Mouse (Mus musculus) kidney, embryonic 15.5 days (tissue): ENCODE data around the gene Prkca. TPM values are rescaled to one million over a fixed set of nuclear protein-coding genes. Genes with fewer than 3 reads are reported as not detected.

Experiments
- ATAC-seq: fragments of 200-750 bp; cut with Nextera tagmentation; replicated peaks from 2 replicates; pipeline ENCODE4 v1.8.0; 2017; ENCODE audit warnings: moderate TSS enrichment; ENCODE audit not compliant: low FRiP score
- H3K27ac ChIP-seq: fragments of 300-500 bp; sonication (generic); 2 replicates; pipeline ENCODE4 v1.5.1; 2015; ENCODE audit warnings: mild to moderate bottlenecking, inconsistent platforms
- H3K27me3 ChIP-seq: fragments of 300-500 bp; sonication (generic); 2 replicates; pipeline ENCODE4 v1.6.1; 2015; ENCODE audit warnings: inconsistent platforms
- H3K36me3 ChIP-seq: fragments of 300-500 bp; sonication (generic); 2 replicates; pipeline ENCODE4 v1.6.1; 2015; ENCODE audit warnings: inconsistent platforms
- H3K4me1 ChIP-seq: fragments of 300-500 bp; sonication (generic); 2 replicates; pipeline ENCODE4 v1.6.1; 2015; ENCODE audit warnings: inconsistent platforms
- H3K4me2 ChIP-seq: fragments of 300-500 bp; sonication (generic); 2 replicates; pipeline ENCODE4 v1.6.1; 2015; ENCODE audit warnings: moderate library complexity, mild to moderate bottlenecking, inconsistent platforms
- H3K4me3 ChIP-seq: fragments of 300-500 bp; sonication (generic); replicated peaks from 2 replicates; pipeline ENCODE4 v1.5.1; 2015; ENCODE audit warnings: mild to moderate bottlenecking, inconsistent platforms
- H3K9ac ChIP-seq: fragments of 300-500 bp; sonication (generic); 2 replicates; pipeline ENCODE4 v1.6.1; 2015; ENCODE audit warnings: mild to moderate bottlenecking, inconsistent platforms
- H3K9me3 ChIP-seq: fragments of 300-500 bp; sonication (generic); replicated peaks from 2 replicates; pipeline ENCODE4 v1.6.1; 2016; ENCODE audit warnings: inconsistent platforms
- WGBS: fragments of 180-500 bp; shearing (Covaris S2); methylation state at CpG from one replicate; pipeline ENCODE4 v1.1.7; 2015; ENCODE audit warnings: mixed read lengths; 5-methylcytosine and 5-hydroxymethylcytosine counted together
- polyA plus RNA-seq: library from polyadenylated mRNA; unstranded; fragments of >200 nt; fragmentation: Nextera tagmentation; extraction: Ambion mirVana; gene quantifications from 2 replicates; pipeline ENCODE4 v1.2.1, GENCODE M21; 2015

Prkca gene
- polyA plus RNA-seq, 1 experiment from 2014 or later, result 7.4 TPM

DNA sequence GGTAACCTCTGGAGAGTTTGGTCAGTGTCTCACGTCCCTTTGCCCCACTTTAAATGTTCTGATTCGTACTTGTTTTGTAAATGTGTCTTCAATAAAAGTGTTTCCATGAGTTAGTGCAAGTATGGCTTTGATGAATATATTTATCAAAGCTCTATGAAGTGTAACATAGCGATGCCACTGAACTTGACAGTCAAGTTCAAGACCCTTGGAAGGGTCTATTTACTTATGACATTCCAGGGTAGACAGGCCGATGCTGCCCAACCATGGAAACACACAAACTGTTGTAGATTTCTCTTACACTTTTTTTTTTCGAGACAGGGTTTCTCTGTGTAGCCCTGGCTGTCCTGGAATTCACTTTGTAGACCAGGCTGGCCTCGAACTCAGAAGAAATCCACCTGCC lies 354.5 kb downstream of the Prkca start:
- WGBS, result 75% methylated on average over 6 of the region's 6 CpGs
- ATAC-seq, result no peak
- Histone ChIP-seq H3K9ac (no peak overlapping the region), H3K4me1 (no peaks in the 10 kb centered on the region), H3K27ac (no peak overlapping the region), H3K27me3 (no peaks in the 10 kb centered on the region), H3K4me3 (no peak overlapping the region), H3K36me3 (no peaks in the 10 kb centered on the region), H3K4me2 (no peak overlapping the region), H3K9me3 (no peaks in the 10 kb centered on the region)

DNA sequence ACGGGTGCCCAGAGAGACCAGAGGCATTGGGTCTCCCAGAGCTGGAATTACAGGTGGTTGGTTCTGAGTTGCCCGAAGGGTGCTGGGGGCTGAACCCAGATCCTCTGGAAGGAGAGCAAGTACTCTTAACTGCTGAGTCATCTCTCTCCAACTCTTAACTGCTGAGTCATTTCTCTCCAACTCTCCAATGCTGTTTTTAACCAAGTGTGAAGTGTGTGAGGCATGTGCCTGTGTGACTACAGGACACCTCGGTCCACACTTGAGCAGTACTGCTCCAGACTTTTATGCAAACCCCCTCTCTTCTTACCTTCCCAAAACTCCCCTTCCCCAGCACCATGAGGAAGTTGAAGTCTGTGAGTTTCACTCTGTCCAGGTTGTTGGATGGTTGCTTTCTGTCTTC lies 357.8 kb downstream of the Prkca start:
- peaks cover 12% of the 10 kb centered on the region for H3K36me3 ChIP-seq
- WGBS, result 88% methylated on average over 3 of the region's 3 CpGs
- H3K27ac ChIP-seq, result no peak overlapping the region
- no peak overlapping the region for H3K4me3 ChIP-seq
- peaks cover 5% of the 10 kb centered on the region; the same call in 1 of the 2 replicates for H3K4me1 ChIP-seq
- no peak overlapping the region for H3K4me2 ChIP-seq
- no peaks in the 10 kb centered on the region for H3K27me3 ChIP-seq
- no peaks in the 10 kb centered on the region for H3K9me3 ChIP-seq
- H3K9ac ChIP-seq, result no peak overlapping the region
- no peak for ATAC-seq

DNA sequence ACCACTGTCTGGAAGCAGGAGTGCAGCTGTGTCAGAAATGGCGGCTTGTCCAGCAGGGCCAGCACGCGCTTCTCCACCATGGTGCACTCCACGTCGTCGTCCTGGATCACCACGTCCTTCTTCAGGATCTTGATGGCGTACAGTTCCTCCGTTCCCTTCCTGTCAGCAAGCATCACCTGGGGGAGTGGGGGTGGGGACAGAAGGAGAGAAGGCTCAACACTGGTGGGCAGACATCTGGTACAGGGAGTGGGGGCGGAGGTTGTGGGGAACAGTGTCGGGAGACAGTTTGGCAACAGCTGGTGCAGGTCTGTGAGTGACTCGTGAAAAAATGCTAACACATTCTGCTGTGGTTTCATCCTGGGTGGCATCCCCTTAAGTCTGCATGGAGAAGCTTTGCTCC lies 359.8 kb downstream of the Prkca start:
- no peak overlapping the region for H3K4me3 ChIP-seq
- ATAC-seq, result no peak
- H3K9ac ChIP-seq, result no peak overlapping the region
- peaks cover 12% of the 10 kb centered on the region for H3K36me3 ChIP-seq
- no peak overlapping the region for H3K27ac ChIP-seq
- H3K9me3 ChIP-seq, result no peaks in the 10 kb centered on the region
- H3K4me1 ChIP-seq, result peaks cover 26% of the 10 kb centered on the region
- WGBS, result 88% methylated on average over 12 of the region's 12 CpGs
- H3K27me3 ChIP-seq, result no peaks in the 10 kb centered on the region
- H3K4me2 ChIP-seq, result no peak overlapping the region

DNA sequence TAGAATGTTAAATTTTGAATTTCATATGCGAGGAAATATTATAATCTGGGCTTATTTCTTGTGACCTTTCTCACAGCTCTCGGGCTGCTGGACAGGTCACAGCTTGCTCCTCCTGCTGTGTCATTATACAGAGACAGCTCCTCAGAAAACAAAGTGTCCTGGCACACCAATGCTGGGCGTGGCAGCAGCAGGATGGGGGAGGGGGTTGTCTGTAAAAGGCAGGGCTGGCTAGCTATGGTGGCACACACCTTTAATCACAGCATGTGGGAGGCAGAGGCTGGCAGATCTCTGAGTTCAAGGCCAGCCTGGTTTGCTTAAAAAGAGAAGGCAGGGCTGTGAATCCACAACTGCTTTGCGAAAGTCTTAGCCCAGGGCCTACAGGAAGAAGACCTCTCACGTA lies 360.5 kb downstream of the Prkca start:
- H3K4me2 ChIP-seq, result no peak overlapping the region
- H3K9ac ChIP-seq, result no peak overlapping the region
- H3K4me1 ChIP-seq, result peaks cover 27% of the 10 kb centered on the region
- H3K27me3 ChIP-seq, result no peaks in the 10 kb centered on the region
- no peak overlapping the region for H3K4me3 ChIP-seq
- whole genome bisulfite sequencing, result 62% methylated on average over 5 of the region's 5 CpGs
- ATAC-seq, result no peak
- no peak overlapping the region for H3K27ac ChIP-seq
- H3K36me3 ChIP-seq, result peaks cover 12% of the 10 kb centered on the region
- H3K9me3 ChIP-seq, result no peaks in the 10 kb centered on the region

DNA sequence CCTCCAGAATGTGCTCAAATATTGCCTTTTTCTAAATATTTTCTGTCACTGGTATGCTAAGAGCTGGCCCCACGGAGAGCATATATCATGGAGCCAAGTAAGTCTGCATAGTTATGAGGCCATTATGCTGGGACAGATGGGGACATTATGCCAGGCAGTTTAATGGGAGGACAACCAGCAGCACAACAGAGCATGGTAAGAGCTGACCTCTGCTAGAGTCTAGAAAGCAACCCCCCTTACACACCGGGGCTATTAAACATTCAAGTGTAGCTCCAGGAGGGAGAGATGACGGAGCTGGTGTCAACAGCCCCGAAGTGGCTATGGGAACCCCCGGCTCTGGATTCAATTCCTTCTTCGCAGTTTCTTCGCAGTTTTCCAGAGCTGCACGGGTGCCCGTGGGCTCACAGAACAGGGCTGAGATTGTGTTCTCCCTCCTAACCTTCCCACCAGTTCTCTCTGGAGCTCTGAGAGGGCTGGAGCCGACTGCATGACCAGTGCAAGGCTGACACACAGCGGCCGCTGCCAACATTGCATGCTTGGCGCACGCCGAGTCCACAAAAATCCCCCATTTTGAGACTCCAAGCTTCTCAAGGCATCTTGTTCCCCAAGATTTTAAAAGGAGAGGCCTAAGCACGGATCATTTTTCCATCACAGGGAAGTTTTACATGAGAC lies 361.4 kb downstream of the Prkca start:
- Histone ChIP-seq H3K9ac (no peak overlapping the region), H3K4me3 (no peak overlapping the region), H3K9me3 (no peaks in the 10 kb centered on the region), H3K36me3 (peaks cover 18% of the 10 kb centered on the region), H3K4me1 (peaks cover 27% of the 10 kb centered on the region), H3K27ac (no peak overlapping the region), H3K27me3 (no peaks in the 10 kb centered on the region), H3K4me2 (no peak overlapping the region)
- WGBS, result 20% methylated on average over 16 of the region's 16 CpGs
- no peak for ATAC-seq

DNA sequence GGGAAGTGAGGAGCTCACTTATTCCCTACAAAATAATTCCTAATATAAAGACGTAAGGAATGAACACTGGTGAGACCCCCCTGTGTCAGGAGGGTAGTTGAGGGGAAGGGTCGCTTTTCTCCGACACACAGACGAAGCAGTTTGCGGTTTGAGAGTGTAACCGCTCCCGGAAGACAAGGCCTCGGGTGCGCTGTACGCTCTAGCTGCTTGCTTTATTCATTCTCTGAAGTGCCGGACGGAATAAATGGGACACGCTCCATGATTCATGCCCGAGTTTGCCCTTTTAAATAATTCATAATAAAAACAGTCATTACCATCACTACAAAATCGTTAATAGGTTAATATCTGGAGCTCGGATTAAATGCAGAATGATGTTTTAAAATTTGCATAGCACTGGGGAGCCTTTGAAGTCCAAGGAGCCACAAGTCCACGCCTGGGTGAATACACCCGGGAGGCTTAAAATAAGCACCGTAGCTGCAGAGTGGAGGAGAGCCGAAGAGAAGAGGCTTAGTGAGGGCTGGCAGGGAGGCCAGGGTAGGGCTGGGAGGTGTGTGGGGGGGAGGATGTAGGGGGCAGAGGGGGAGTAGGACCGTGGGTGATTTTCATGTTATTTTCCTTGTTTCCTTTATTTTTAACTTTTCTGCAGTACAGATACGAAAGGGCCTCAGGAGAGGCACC lies 364.1 kb downstream of the Prkca start:
- H3K36me3 ChIP-seq, result peaks cover 32% of the 10 kb centered on the region
- H3K27ac ChIP-seq, result 0 out of 2 replicates have a peak overlapping the region, but pooled peaks have one; percentile 22
- H3K9me3 ChIP-seq, result no peaks in the 10 kb centered on the region
- ATAC-seq, result 0 out of 2 replicates have a peak, but pooled peaks have one; percentile 68
- no peak overlapping the region for H3K9ac ChIP-seq
- H3K27me3 ChIP-seq, result no peaks in the 10 kb centered on the region
- peak overlapping the region; percentile 19; the same call in 1 of the 2 replicates for H3K4me2 ChIP-seq
- WGBS, result 40% methylated on average over 22 of the region's 22 CpGs
- H3K4me1 ChIP-seq, result peaks cover 27% of the 10 kb centered on the region
- no peak overlapping the region for H3K4me3 ChIP-seq

DNA sequence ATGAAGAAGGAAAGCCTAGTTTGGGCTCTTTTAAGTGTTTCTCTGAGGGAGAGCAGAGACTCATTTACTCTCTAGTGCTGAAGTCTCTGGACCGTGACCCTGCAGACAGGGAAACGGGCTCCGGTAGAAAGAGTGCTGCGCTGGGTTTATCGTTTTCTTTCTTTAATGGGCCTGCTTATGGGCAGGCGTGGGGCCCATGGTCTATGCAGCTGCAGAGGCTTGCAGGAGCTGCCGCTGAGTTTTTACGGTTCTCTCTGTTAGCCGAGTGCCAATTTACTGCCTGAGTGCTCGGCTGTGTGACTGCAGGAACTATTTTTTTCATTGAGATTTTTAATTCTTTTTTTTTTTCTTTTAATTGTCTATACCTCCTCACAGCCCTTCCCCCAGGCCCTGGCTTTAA lies 373.8 kb downstream of the Prkca start:
- Histone ChIP-seq H3K27me3 (no peaks in the 10 kb centered on the region), H3K9me3 (no peaks in the 10 kb centered on the region), H3K4me2 (no peak overlapping the region), H3K4me1 (peaks cover 43% of the 10 kb centered on the region), H3K4me3 (no peak overlapping the region), H3K9ac (no peak overlapping the region), H3K27ac (peak overlapping the region; percentile 13; the same call in 1 of the 2 replicates), H3K36me3 (no peaks in the 10 kb centered on the region)
- ATAC-seq, result peak; percentile 60; the same call in 1 of the 2 replicates
- 18% methylated on average over 10 of the region's 10 CpGs for WGBS

DNA sequence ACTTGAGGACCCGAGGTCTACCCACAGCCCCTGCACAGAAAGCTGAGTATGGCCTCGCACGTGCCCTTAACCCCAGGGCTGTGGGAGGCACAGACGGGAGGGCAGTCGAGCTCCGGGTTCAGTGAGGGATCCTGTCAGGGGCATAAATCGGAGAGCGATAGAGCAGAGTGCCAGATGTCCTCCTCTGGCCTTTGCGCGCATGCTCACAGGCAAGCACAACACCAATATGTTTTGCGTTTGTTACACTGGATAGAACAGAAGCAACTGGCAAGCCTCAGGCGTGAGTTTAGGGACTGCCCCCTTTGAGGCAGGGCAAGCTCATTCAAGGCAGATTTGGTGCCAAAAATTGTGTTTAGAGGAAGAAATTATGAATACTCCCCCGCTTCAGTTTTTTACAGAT lies 375.6 kb downstream of the Prkca start:
- Histone ChIP-seq H3K27me3 (no peaks in the 10 kb centered on the region), H3K27ac (no peak overlapping the region), H3K9ac (no peak overlapping the region), H3K4me3 (no peak overlapping the region), H3K9me3 (no peaks in the 10 kb centered on the region), H3K4me1 (peaks cover 43% of the 10 kb centered on the region), H3K36me3 (no peaks in the 10 kb centered on the region), H3K4me2 (peak overlapping the region; percentile 16; the same call in 1 of the 2 replicates)
- 27% methylated on average over 13 of the region's 13 CpGs for WGBS
- peak; percentile 67; the same call in 1 of the 2 replicates for ATAC-seq

DNA sequence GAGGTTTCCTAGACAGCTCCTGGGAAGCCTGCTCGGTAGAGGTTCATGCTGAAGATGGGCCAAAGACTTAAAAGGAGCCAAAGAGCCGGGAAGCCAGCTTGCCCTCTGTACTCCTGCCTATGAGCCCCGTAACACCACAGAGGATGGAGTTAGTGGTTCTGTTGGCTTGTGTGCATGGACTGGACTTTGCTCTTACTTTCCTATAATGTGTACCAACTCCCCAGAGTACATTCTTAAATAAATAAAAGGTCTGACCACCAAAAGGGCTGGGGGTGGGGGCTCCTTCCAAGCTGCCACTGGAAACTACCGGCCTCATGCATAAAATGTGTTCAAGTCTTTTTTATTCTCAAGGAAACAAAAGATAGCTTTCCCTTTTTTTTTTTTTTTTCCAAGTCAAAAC lies 377.5 kb downstream of the Prkca start:
- no peak for ATAC-seq
- no peak overlapping the region for H3K27ac ChIP-seq
- H3K9ac ChIP-seq, result no peak overlapping the region
- no peaks in the 10 kb centered on the region for H3K36me3 ChIP-seq
- H3K9me3 ChIP-seq, result no peaks in the 10 kb centered on the region
- no peak overlapping the region for H3K4me2 ChIP-seq
- H3K27me3 ChIP-seq, result no peaks in the 10 kb centered on the region
- peaks cover 43% of the 10 kb centered on the region for H3K4me1 ChIP-seq
- H3K4me3 ChIP-seq, result no peak overlapping the region
- 75% methylated on average over 4 of the region's 4 CpGs for WGBS

DNA sequence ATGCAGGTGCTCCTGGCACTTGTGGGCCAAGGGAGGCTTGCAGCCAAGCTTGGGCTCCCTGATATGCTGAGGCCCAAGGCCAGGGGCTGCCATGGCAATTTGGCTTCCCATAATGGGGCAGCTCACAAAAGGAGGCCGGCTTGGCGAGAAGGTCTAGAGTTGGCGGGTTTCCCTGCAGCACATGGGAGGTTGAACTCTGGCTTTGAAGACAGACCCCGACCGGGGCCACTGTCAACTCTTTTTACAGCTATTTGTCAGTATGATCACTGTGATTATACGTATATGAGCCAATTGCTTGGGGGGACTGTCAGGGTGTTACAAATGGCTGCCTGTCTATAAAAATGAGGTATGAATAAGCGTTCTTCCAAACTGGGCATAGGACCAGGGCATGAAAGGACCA lies 378.3 kb downstream of the Prkca start:
- no peak overlapping the region for H3K4me3 ChIP-seq
- 0 out of 2 replicates have a peak, but pooled peaks cover 4% of the 10 kb centered on the region for H3K36me3 ChIP-seq
- H3K4me2 ChIP-seq, result no peak overlapping the region
- no peak for ATAC-seq
- WGBS, result 85% methylated on average over 7 of the region's 7 CpGs
- H3K9me3 ChIP-seq, result no peaks in the 10 kb centered on the region
- no peaks in the 10 kb centered on the region for H3K27me3 ChIP-seq
- H3K27ac ChIP-seq, result no peak overlapping the region
- no peak overlapping the region for H3K9ac ChIP-seq
- H3K4me1 ChIP-seq, result peaks cover 37% of the 10 kb centered on the region

DNA sequence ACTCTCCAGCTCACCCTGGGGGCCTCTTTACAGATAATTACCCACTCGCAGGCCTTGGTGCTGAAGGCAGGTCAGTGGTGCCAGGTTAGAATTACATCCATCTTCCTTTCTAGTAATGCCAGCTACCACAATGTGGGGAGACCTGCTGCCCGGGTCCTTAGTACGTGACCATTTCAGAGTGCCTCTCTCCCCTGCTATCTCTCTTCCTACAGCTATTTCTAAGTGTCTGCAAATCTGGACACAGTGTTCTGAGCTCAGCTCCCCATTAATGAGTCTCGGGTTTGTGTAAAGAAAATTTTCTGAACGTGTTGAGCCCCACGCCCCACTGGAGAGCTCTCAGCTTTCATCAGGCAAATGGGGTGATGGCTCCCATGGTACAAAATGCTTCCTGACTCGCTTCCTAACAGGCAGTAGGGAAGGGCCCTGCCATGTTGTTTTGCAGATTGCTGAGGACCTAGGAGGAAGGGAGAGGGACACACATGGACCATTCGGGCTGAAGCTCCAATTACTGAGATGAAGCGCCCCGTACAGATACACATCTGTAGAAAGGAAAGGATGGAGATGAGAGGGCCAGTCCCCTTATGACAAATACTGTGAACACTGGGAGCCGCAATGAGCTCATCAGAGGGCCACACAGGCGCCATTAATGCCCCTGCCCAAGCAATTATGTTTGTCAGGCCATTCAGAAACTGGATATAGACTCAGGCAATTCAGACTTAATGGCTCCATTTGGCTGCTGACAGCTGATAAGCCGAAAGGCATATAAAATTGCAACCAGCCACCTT lies 386.0 kb downstream of the Prkca start:
- ATAC-seq, result no peak
- WGBS, result 45% methylated on average over 13 of the region's 13 CpGs
- H3K4me2 ChIP-seq, result no peak overlapping the region
- H3K9ac ChIP-seq, result no peak overlapping the region
- H3K27me3 ChIP-seq, result no peaks in the 10 kb centered on the region
- H3K27ac ChIP-seq, result no peak overlapping the region
- H3K4me1 ChIP-seq, result 0 out of 2 replicates have a peak, but pooled peaks cover 6% of the 10 kb centered on the region
- no peak overlapping the region for H3K4me3 ChIP-seq
- no peaks in the 10 kb centered on the region for H3K9me3 ChIP-seq
- H3K36me3 ChIP-seq, result peaks cover 20% of the 10 kb centered on the region; the same call in 1 of the 2 replicates
